ENCODE assay signal across 29 mouse cellular contexts in genomic region chr8:111391268-111391667, GRCm38 (mm10). TPM values are rescaled to one million over a fixed set of nuclear protein-coding genes. Genes with fewer than 3 reads are reported as not detected.
DNase-seq lines count a peak whose midpoint lies in the region; ATAC-seq and TF ChIP-seq lines count a peak whose summit lies in the region.
"Had no signal": no experiment of that assay in that cellular context is flagged by ENCODE, and none has a peak within 500 bp of the region (broad histone marks: within the 10 kb centered on the region; RNA-seq: fewer than 3 reads in every experiment).

No protein-coding gene starts in this region.

- no peaks in the 10 kb centered on the region for H3K36me3 ChIP-seq in kidney, embryonic 16.5 days (ENCODE audit: insufficient read depth, low read length)
- no peaks in the 10 kb centered on the region for H3K36me3 ChIP-seq in lung, postnatal 0 days (ENCODE audit: insufficient read depth, low read length)
- H3K36me3 ChIP-seq in stomach, embryonic 15.5 days: no peaks in the 10 kb centered on the region
- H3K36me3 ChIP-seq: forebrain, embryonic 12.5 days; hindbrain, embryonic 10.5 days; hindbrain, embryonic 15.5 days; midbrain, embryonic 10.5 days; neural tube, embryonic 12.5 days had no signal

- no peaks in the 10 kb centered on the region for H3K9me3 ChIP-seq in kidney, embryonic 16.5 days (ENCODE audit: low read length)
- H3K9me3 ChIP-seq in lung, postnatal 0 days (ENCODE audit: low read length): no peaks in the 10 kb centered on the region
- H3K9me3 ChIP-seq in stomach, embryonic 15.5 days: no peaks in the 10 kb centered on the region
- H3K9me3 ChIP-seq: forebrain, embryonic 12.5 days; hindbrain, embryonic 10.5 days; hindbrain, embryonic 15.5 days; midbrain, embryonic 10.5 days; neural tube, embryonic 12.5 days had no signal

- no peak overlapping the region for H3K4me3 ChIP-seq in kidney, embryonic 16.5 days (ENCODE audit: low read length)
- no peak overlapping the region for H3K4me3 ChIP-seq in lung, postnatal 0 days (ENCODE audit: low read depth, low read length)
- no peak overlapping the region for H3K4me3 ChIP-seq in stomach, embryonic 15.5 days (replicated peaks)
- H3K4me3 ChIP-seq: erythroblast, embryonic 14.5 days; forebrain, embryonic 12.5 days; hindbrain, embryonic 10.5 days; hindbrain, embryonic 15.5 days; midbrain, embryonic 10.5 days; myocyte; neural tube, embryonic 12.5 days had no signal

- H3K4me1 ChIP-seq in kidney, embryonic 16.5 days (ENCODE audit: insufficient read depth, low read length): 0 out of 2 replicates have a peak, but pooled peaks cover 4% of the 10 kb centered on the region
- no peaks in the 10 kb centered on the region for H3K4me1 ChIP-seq in lung, postnatal 0 days (ENCODE audit: insufficient read depth, low read depth, low read length)
- peaks cover 10% of the 10 kb centered on the region for H3K4me1 ChIP-seq in stomach, embryonic 15.5 days

- peak; percentile 7 to 60 for DNase-seq in kidney, postnatal 25 days
- peak; percentile 5 for DNase-seq in lung, postnatal 0 days (ENCODE audit: low spot score)
- no peak for DNase-seq in lung, postnatal 4 days
- DNase-seq in induced T-regulatory cell, adult 2 months (ENCODE audit: low read depth): peak; percentile 7
- no peak for DNase-seq in testis, postnatal 10 days (ENCODE audit: low spot score)
- DNase-seq: adrenal gland, postnatal 14 days; cerebellum, adult 11 months; cerebellum, adult 9-11 months; gastrocnemius, postnatal 14 days; heart, postnatal 14 days; kidney, adult 9 months; layer of hippocampus, adult 9-11 months; lung, postnatal 10 days; right cerebral cortex, adult 18-20 months; spleen, adult 18-20 months; thymus, postnatal 14 days had no signal

- TF ChIP-seq CTCF in lung, postnatal 0 days (IDR thresholded peaks at IDR 0.05): no peak

- no peak overlapping the region for H3K9ac ChIP-seq in kidney, embryonic 16.5 days (replicated peaks; ENCODE audit: low read length)
- no peak overlapping the region for H3K9ac ChIP-seq in lung, postnatal 0 days (replicated peaks; ENCODE audit: low read depth)
- no peak overlapping the region for H3K9ac ChIP-seq in stomach, embryonic 15.5 days
- H3K9ac ChIP-seq: forebrain, embryonic 12.5 days; hindbrain, embryonic 15.5 days; neural tube, embryonic 12.5 days had no signal

- H3K4me2 ChIP-seq in kidney, embryonic 16.5 days (replicated peaks; ENCODE audit: low read depth, low read length): no peak overlapping the region
- no peak overlapping the region for H3K4me2 ChIP-seq in lung, postnatal 0 days (replicated peaks; ENCODE audit: low read depth, low read length)
- no peak overlapping the region for H3K4me2 ChIP-seq in stomach, embryonic 15.5 days
- H3K4me2 ChIP-seq: forebrain, embryonic 12.5 days; hindbrain, embryonic 15.5 days; liver, embryonic 11.5 days; neural tube, embryonic 12.5 days had no signal

- ATAC-seq in kidney, embryonic 16.5 days (ENCODE audit: low FRiP score, low TSS enrichment): no peak
- no peak for ATAC-seq in lung, postnatal 0 days
- peak; percentile 65 for ATAC-seq in stomach, embryonic 15.5 days (ENCODE audit: insufficient read depth, low FRiP score, low read depth)
- ATAC-seq: CD4-positive, CD25-positive, alpha-beta regulatory T cell, adult 4 months had no signal

- H3K27me3 ChIP-seq in kidney, embryonic 16.5 days (ENCODE audit: insufficient read depth, low read length): peaks cover 45% of the 10 kb centered on the region
- peaks cover 7% of the 10 kb centered on the region; the same call in 1 of the 2 replicates for H3K27me3 ChIP-seq in lung, postnatal 0 days (replicated peaks; ENCODE audit: insufficient read depth, low read length)
- peaks cover 27% of the 10 kb centered on the region for H3K27me3 ChIP-seq in stomach, embryonic 15.5 days (replicated peaks)

- 27% methylated on average over 3 of the region's 3 CpGs for WGBS in kidney, embryonic 16.5 days
- 17% methylated on average over 3 of the region's 3 CpGs for WGBS in lung, postnatal 0 days
- WGBS in stomach, embryonic 15.5 days: 24% methylated on average over 3 of the region's 3 CpGs

- H3K27ac ChIP-seq in kidney, embryonic 16.5 days (ENCODE audit: low read length): no peak overlapping the region
- no peak overlapping the region for H3K27ac ChIP-seq in lung, postnatal 0 days (ENCODE audit: low read length)
- peak overlapping the region; percentile 71; the same call in 1 of the 2 replicates for H3K27ac ChIP-seq in stomach, embryonic 15.5 days
- H3K27ac ChIP-seq: forebrain, embryonic 12.5 days; hindbrain, embryonic 10.5 days; hindbrain, embryonic 15.5 days; midbrain, embryonic 10.5 days; neural tube, embryonic 12.5 days had no signal

- no peak for TF ChIP-seq EP300 in lung, postnatal 0 days (IDR thresholded peaks at IDR 0.05)

RNA-seq across cellular contexts. Expression of gene Fa2h, which starts 2.4 kb away (rescaled TPM):
- polyA plus RNA-seq in kidney, embryonic 16.5 days (2015; fragmentation: Nextera tagmentation; extraction: Ambion mirVana): 1.7 and 1.8 TPM in 2 replicates
- 0.05 and 0.12 TPM in 2 replicates for polyA plus RNA-seq in lung, postnatal 0 days (2015; fragmentation: Nextera tagmentation; extraction: Ambion mirVana)
- 4.3 TPM in 2 replicates for polyA plus RNA-seq in stomach, embryonic 15.5 days (2015; fragmentation: Nextera tagmentation; extraction: Ambion mirVana)
- polyA plus RNA-seq: CD4-positive, CD25-positive, alpha-beta regulatory T cell, adult 4 months; erythroblast, embryonic 14.5 days; forebrain, embryonic 12.5 days; heart, embryonic 14.5 days; limb, embryonic 11.5 days; liver, embryonic 11.5 days; neural tube, embryonic 12.5 days had no signal

RNA-seq across cellular contexts. Expression of gene Mlkl, which starts 53.3 kb away (rescaled TPM):
- polyA plus RNA-seq in kidney, embryonic 16.5 days (2015; fragmentation: Nextera tagmentation; extraction: Ambion mirVana): 1.8 and 2.5 TPM in 2 replicates
- 5.2 and 5.5 TPM in 2 replicates for polyA plus RNA-seq in lung, postnatal 0 days (2015; fragmentation: Nextera tagmentation; extraction: Ambion mirVana)
- 2.4 TPM in 2 replicates for polyA plus RNA-seq in stomach, embryonic 15.5 days (2015; fragmentation: Nextera tagmentation; extraction: Ambion mirVana)

Comparison
In these comparisons a context has a peak if more than half of its experiments do, and no peak if none do; other contexts are left out.
1. DNase-seq: peak in kidney, postnatal 25 days (2 of 2), lung, postnatal 0 days (single experiment) and induced T-regulatory cell, adult 2 months (single experiment); none in lung, postnatal 4 days (0 of 2) and testis, postnatal 10 days (single experiment).